Mouse (Mus musculus) monocyte, adult 5-6 weeks (primary cell): ENCODE results near the gene Ppp2r3a. TPM values are rescaled to one million over a fixed set of nuclear protein-coding genes. Genes with fewer than 3 reads are reported as not detected.

Experiments used
- ATAC-seq: fragments of 153-309, 156-312 bp; replicated peaks from 2 replicates; pipeline ENCODE4 v1.8.0; 2017; ENCODE audit warnings: mild to moderate bottlenecking; ENCODE audit not compliant: low TSS enrichment, insufficient number of reproducible peaks, severe bottlenecking, poor library complexity, low FRiP score
- total RNA-seq: library from RNA; stranded (forward); fragments of 200-1000, 200-491, 200-594 nt; gene quantifications from 3 replicates; pipeline ENCODE4 v1.2.3, GENCODE M21; 2017

Gene Ppp2r3a
- total RNA-seq, 1 experiment from 2014 or later: 0.95 TPM

DNA sequence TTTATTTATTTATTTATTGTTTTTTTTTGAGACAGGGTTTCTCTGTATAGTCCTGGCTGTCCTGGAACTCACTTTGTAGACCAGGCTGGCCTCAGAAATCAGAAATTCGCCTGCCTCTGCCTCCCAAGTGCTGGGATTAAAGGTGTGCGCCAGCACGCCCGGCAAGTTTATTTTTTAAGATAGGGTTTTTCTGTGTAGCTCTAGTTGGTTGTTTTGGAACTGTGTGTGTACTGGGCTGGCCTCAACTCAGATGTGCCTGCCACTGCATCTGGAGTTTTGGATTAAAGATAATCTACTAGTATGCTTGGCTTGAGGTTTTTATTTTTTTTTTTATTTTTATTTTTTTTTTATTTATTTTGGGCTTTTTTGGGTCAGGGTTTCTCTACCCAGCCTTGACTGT lies 156.2 kb downstream of the Ppp2r3a start:
- no peak for ATAC-seq

DNA sequence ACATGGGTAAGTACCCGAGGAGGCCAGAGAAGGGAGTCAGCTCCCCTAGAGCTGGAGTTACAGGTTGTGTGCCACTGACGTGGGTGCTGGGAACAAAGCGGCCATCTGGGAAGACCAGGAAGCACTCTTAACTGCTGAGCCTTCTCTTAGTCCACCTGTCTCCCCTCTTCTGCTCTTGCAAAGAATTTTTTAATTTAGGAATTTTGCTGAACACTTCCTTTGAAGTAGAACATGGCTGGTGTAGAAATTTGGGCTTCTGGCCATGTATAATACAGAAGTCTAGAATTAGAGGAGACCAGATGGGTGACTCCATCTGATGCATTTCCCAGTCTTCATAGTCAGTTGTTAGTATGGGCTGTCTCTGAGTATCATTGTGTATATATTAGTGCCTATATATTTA lies 167.9 kb downstream of the Ppp2r3a start:
- no peak for ATAC-seq

DNA sequence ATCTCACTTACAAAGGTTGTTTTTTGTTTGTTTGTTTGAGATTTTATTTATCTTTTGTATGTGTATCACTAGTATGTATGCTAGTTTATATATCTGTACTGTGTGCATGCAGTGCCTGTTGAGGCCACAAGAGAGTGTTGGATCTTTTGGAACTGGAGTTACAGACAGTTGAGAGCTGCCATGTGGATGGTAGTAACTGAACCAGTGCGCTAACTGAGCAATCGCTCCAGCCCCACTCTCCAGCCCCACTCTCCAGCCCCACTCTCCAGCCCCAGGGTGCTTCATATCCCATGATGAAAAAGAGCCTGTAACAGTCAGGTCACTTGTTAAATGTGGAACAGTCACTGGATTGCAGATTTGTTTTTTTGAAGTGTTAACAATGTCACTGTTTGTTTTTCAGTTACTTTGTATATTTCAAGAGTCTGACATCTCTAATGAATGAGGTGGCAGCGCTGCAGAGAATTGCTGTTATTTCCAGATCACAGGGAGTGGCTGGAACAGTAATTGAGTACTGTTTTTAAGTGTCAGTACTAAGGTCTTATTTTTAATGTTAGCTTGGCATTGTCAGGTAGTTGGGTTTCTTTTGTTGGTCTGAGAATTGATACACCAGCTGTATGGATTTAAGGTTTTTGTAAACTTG lies 171.4 kb downstream of the Ppp2r3a start:
- no peak for ATAC-seq

DNA sequence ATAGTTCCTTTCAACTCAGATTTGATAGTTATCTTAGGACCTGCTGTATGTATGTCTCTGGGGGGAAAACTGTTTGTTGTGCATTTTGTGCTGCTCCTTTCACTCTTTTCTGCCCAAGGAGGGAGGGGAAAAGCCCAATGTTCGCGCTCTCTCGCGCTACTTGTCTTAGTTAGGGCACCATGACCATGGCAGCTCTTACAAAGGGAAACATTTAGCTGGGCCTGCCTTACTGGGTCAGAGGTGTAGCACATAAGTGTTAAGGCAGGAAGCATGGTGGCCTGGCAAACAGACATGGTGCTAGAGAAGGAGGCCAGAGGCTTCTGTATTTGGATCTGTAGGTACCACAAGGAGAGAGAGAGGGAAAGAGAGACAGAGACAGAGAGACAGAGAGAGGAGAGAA lies 173.0 kb downstream of the Ppp2r3a start:
- no peak for ATAC-seq

DNA sequence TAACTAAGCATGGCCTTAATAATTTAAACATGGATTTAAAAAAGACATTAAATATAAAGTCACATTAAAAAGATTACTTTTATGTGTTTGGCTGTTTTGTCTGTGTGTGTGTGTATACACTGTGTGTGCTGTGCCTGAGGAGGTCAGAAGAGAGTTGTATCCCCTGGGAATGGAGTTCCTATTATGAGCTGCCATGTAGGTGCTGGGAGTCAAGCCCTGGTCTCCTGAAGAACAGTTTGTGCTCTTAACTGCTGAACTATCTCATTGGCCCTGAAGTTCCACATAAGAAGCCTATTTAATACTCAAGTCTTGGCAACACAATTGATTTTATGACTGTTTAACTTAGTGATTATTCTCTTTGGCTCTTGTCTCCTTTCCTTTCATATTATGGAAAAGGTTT lies 174.1 kb downstream of the Ppp2r3a start:
- no peak for ATAC-seq

DNA sequence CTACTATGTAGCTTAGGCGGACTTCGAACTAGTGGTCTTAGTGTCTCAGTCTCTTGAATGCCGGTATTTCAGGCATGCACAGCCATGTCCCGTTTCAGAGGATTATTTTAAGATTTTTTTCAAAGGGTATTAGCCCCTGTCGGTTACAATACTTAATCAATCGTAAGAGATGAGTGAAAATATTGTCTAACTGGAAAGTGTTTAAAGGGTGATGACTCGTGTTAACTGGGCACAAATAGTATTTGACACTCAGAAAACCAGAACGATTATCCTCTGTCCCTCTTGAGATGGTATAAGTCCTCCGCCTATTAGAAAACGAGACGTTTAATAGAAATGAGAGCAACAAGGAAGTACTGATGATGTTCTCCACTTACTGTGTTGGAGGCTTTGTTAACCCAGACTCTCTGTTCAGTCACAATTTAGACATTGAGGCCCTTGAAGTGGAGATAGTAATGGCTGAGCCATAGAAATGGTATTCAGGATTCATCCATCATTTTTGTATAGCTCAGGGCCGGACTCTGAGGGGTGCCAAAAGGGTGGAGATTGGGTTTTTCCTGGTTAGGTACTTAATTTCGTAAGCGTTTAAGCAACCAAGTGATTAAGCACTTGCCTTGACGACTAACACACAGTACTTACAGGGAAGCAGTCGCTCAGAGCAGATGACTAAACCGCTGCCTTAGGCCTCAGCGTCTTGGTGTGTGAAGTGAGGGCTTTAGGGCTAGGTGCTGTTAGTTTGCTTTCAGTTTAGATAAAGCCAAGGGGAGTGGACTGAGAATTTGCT lies 175.3 kb downstream of the Ppp2r3a start:
- peak; percentile 13; the same call in 1 of the 2 replicates for ATAC-seq

DNA sequence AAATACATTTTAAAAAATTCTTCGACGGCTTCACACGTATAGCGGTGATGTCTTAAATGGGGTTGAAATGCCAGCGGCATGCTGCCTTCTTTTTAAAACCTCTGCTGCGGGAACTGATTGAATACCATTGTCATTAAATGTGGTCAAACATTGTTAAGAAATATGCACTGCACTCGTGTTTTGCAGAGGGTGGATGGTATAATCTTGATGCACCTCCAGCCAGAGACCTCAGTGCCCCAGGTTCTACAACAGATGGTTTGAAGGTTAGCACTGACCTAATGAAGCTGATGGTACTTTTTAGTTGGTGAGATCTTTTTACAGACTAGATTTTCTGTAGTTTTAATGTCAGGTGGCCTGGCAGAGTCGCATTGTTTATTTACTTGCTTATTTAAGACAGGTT lies 175.9 kb downstream of the Ppp2r3a start:
- ATAC-seq: no peak

DNA sequence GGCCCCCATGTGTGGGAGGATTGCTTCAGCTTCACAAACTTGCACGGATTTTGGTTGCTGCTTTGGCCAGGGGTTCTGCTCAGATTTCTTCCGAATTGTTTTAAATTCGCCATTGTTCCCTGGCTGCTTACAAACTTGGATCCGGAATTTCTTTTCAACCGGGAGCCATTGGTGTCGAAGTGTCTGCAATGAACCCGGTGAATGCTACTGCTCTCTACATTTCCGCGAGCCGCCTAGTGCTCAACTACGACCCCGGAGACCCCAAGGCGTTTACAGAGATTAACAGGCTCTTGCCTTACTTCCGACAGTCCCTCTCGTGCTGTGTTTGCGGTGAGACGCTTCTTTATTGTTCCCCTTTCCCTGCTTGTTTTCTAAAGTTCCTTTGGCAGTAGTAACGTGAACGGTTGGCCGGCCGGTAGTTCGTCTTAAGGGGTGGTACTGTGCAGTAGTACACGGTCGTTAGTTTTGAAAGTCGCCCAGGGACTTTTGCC lies 176.5 kb downstream of the Ppp2r3a start:
- no peak; the same call in 1 of the 2 replicates for ATAC-seq

DNA sequence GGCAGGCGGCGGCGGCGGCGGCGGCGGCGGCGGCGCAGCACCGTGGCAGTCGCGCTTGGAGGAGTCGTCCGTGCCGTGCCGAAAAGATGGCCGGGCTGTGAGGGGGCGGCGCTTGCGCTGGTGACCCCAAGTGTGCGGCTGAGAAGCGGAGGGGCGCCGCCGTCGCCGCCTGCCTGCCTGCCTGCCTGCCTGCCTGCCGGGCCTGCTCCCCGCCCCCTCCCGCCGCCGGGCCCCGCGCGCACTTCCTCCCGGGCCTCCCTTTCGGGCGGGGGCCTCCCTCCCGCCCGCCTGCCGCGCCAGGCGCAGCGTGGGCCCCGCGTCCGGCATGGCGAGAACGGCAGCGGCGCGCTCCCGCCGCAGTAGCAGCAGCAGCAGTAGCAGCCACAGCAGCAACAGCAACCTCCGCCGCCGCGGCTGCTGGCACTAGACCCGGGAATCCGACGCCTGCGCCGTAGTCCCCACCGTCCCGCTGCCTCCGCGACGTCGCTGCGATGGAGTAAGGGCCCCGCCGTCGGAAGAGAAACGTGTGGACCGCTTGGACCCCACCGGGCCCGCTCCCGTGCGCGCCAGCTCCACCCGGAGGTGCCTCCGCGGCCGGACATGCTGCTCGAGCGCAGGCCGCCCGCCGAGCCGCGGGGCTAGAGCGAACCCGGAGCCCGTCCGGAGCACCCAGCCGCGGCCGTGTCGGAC lies 177.1 kb downstream of the Ppp2r3a start:
- ATAC-seq: peak; percentile 32; the same call in 1 of the 2 replicates

DNA sequence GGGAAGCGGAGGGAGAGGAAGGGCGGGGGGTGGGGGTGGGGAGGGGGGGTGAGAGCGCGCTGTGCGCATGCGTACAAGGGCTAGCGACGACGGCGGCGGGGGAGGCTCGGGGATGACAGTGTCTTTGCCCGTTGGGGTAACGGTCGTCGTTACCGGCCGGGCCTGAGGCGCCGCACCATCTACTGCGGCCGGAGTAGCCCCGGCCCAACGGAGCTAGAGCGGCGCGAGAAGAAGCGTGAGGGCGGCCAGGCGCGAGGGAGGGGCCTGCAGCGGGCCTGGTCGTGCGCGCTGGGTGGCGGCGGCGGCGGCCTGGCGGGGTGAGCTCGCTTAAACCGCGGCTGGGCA lies 177.6 kb downstream of the Ppp2r3a start, which contains the start of gene Msl2:
Gene Msl2, plus strand, starts transcription at position 115 of the 345 bp plus-strand sequence.
- ATAC-seq: no peak; the same call in 1 of the 2 replicates

DNA sequence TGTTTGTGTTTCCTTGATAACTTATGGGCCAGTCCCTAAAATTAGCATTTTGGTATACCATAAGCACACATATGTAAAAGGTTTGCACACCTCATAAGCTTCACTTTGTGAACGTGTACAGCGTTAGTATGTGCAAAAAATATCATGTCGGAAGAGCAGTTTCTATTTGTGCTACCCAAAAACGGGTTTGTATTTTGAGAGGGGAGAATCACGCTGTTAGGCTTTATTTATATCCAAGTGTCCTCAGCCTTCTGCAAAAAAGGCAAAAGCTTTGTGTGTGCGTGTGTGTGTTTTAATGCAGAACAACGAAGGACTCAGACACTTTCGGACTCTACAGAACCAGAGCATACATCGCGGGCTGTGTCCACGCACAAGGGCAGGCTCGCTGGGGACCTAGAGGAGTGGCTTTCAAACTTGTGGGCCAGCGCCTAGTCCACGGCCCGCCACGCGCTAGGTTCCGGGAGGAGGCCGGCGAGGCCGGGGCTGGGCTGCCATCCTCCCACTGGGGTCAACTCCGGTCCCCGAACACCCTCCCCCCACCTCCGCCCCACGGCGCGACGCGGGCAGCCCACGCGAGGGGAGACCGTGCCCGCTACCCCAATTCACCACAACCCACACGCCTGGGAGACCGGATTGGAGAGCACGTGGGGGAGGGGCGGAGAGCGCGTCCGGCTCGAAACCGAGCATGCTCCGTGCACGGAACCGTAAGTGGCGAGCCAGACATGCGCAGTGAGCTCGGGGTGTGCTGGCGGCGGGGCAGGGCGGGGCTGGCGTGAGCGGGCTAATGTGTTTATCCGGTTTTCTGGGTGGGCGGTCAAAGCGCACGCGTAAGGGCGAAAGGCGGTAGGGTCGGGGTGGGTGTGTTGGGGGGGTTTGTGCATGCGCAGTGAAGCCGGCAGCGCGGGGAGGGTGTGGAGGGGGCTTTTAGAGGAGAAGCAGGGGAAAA lies 178.3 kb downstream of the Ppp2r3a start:
- peak; percentile 68 for ATAC-seq

DNA sequence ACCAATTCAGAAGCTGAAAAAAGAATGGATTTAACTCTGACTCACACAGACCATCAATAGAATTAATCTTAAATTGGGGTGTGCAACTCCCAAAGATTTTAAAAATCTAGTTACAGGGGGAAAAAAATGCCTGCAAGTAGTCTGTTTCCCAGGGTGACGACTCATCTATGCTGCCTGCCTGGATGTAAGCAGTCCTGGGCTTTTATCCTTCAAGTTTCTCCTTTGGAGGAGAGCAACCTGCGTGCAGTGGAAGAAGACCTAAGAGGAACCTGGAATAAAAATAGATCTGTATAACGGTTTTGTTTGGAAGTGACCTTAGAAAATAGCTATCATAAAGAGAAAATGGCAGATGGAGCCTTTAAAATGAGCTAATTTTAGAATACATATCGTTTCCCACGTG lies 179.1 kb downstream of the Ppp2r3a start:
- no peak for ATAC-seq

DNA sequence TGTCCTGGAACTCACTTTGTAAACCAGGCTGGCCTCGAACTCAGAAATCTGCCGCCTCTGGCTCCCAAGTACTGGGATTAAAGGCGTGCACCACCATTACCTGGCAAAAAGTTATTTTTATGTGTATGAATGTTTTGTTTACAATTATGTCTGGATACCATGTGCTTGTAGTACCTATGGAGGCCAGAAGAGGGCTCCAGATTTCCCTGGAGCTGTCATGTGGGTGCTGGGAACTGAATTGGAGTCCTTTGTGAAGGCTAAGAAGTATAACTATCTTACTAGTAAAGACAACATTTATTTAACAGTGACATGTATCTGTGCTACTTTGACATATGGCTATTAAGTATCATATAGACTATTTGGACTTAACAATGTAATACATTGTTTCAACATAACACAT lies 181.8 kb downstream of the Ppp2r3a start:
- no peak for ATAC-seq

DNA sequence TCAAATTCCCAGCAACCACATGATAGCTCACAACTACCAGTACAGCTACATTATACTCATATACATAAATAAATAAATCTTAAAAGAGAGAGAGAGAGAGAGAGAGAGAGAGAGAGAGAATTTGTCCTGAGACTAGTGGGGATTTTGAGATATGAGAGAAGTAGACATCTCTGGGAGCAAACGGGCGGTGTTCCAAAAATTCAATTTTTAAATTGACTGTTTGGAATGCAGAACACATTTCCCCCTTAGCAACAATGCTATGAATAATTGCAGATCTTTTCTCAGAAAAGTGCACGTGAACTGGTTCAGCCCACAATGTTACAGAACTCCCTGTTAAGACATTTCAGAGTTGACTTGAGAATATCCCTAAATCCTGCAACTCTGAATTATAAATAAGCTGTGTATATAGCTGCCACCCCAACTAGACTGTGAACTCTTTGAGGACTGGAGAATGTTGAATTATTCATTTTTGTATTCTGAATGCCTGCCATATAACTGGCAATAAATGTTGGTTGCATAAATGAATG lies 186.5 kb downstream of the Ppp2r3a start:
- ATAC-seq: no peak

DNA sequence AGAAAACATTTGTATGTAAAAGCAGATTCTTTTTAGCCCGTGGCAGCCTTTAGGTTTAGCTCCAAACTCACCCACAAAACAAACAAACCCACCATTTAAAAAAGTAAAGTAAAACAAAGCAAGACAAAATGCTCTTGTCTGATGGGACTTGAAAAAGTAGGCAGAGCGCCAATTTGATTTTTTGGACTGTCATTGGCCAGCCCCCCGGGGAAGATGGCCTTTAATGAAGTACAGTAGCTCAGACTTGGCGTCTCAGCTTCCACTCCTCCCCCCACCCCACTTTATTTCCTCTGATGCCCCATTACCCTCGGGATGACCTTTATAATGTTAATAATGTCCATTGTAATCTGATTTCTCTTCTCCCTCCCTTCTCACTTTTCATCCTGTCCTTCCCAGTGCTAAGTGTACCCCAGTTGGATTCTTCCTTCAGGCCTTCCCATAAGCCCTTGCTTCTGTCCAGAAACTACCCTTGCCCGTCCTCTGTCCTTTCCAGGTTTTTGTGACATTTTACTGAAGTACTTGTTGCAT lies 189.3 kb downstream of the Ppp2r3a start:
- no peak for ATAC-seq

DNA sequence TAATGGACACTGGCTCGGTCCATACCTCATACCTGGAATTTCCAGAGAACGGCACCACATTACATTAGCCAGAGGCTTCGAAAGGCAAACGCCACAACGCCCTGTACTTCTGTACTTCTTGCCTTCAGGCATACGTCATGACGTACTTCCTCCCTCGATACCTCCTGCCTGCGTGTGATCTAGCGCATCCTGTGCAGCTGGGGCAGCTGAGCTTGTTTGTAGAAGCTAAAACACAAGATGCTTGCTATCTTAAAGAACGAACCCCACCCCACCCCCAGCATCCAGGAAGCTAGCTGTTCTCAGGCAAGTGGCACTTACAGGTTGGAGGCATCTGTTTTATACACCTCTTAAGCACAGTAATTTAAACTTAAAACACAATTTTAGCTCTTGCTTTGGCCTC lies 190.6 kb downstream of the Ppp2r3a start:
- peak; percentile 76 for ATAC-seq

DNA sequence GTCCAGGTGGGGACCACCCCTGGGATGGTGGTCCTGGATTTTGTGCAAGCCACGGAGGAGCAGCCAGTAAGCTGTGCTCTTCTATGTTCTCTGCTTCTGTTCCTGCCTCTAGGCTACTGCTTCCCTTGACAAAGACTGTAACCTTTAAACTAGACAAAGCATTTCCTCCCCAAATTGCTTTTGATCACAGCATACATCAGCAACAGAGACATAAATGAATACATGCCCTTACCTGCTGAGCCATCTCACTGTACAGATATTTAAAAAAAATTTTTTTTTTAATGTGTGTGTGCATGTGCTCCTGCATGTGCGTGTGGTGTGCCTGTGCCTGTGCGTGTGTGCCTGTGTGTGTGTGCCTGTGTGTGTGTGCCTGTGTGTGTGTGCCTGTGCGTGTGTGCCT lies 194.4 kb downstream of the Ppp2r3a start:
- ATAC-seq: no peak
